Mouse (Mus musculus): ENCODE data around the gene Ubl3. TPM values are rescaled to one million over a fixed set of nuclear protein-coding genes. Genes with fewer than 3 reads are reported as not detected.

The Ubl3 gene
- polyA plus RNA-seq, 1 experiment, result 44.5 TPM

DNA sequence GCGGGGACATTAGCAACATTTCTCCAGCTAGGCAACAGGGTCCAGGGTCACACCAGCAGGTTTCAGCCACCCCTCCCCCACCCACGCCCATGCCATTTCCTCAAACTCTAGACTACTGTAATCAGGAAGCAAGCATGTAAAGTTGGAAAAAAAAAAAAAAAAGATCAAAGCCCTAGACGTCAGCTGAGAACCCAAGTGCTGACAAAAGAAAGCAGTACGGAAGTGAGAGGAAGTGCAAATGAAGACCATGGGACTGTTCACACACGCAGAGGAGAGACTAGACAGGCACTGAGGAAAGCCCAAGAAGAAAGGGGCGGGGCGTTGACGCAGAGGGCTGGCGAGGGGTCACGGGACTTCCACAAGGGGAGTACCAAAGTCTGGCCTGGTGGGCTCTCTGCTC, 57.4 kb downstream of the Ubl3 start:
- DNase-seq (ENCODE audit: low read depth), result peak; percentile 20
- TF ChIP-seq CTCF (IDR thresholded peaks at IDR 0.05; ENCODE audit: borderline replicate concordance, extremely low read depth, insufficient read depth, insufficient read length), result no peak
- TF ChIP-seq POLR2A (IDR thresholded peaks at IDR 0.05; ENCODE audit: borderline replicate concordance, extremely low read depth, insufficient read depth, insufficient read length, poor library complexity, severe bottlenecking), result no peak

DNA sequence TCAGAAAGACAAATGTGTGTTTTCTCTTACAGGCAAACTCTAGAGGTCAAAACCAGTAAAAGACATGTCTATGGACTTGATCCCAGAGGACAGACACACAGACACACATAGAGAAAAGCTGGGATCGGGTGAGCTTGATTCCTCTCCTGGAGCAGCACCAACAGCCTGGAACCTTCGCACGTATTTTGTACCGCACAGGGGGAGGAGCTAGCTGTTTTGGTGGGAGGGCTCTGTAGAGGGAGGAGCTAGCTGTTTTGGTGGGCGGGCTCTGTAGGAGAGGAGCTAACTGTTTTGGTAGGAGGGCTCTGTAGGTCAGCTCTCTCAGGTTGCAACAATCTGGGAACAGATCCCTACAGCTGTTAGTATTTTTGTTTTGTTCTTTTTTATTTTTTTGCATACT, 58.3 kb downstream of the Ubl3 start:
- DNase-seq (ENCODE audit: low read depth), result no peak
- TF ChIP-seq CTCF (IDR thresholded peaks at IDR 0.05; ENCODE audit: borderline replicate concordance, extremely low read depth, insufficient read depth, insufficient read length) (no peak), POLR2A (IDR thresholded peaks at IDR 0.05; ENCODE audit: borderline replicate concordance, extremely low read depth, insufficient read depth, insufficient read length, poor library complexity, severe bottlenecking) (no peak)

DNA sequence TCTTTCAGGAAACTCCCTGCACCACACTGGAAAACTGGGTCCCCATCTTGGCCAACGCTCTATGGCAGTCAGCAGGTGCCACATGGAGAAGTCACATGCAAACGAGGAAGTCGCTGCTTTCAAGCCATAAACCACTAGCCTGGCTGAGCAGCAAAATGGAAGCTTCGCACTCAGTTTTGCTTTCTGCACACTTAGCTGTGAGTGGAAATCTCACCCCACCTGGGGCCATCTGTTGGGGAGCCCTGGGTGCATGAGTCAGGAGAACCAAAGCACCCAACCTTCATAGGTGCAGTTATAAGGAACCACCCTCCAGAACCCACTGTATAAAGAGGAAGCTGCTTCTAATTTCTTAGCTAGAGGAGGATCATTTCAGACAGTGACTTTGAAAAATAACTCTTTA, 59.6 kb downstream of the Ubl3 start:
- DNase-seq (ENCODE audit: low read depth), result no peak
- TF ChIP-seq POLR2A (IDR thresholded peaks at IDR 0.05; ENCODE audit: borderline replicate concordance, extremely low read depth, insufficient read depth, insufficient read length, poor library complexity, severe bottlenecking), result no peak
- TF ChIP-seq CTCF (IDR thresholded peaks at IDR 0.05; ENCODE audit: borderline replicate concordance, extremely low read depth, insufficient read depth, insufficient read length), result no peak

DNA sequence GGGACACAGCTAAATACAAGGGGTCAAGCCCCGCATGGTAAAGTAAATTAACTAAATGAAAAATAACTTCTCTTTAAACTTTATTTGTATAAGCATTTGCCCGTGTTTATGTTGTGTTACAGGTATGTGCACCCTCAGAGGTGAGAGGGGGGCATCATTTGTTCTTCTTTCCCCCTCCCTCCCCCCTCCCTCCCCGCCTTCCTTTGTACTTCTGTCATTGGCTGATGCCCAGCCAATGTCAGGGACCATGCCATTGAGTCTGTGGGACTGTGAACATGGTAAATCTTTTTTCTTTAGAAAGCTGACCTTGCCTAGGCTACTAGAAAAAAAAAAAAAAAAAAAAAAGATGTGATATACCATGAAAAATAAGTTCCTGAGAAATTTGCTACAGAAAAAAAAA, 62.2 kb downstream of the Ubl3 start:
- TF ChIP-seq POLR2A (IDR thresholded peaks at IDR 0.05; ENCODE audit: borderline replicate concordance, extremely low read depth, insufficient read depth, insufficient read length, poor library complexity, severe bottlenecking) (no peak), CTCF (IDR thresholded peaks at IDR 0.05; ENCODE audit: borderline replicate concordance, extremely low read depth, insufficient read depth, insufficient read length) (no peak)

DNA sequence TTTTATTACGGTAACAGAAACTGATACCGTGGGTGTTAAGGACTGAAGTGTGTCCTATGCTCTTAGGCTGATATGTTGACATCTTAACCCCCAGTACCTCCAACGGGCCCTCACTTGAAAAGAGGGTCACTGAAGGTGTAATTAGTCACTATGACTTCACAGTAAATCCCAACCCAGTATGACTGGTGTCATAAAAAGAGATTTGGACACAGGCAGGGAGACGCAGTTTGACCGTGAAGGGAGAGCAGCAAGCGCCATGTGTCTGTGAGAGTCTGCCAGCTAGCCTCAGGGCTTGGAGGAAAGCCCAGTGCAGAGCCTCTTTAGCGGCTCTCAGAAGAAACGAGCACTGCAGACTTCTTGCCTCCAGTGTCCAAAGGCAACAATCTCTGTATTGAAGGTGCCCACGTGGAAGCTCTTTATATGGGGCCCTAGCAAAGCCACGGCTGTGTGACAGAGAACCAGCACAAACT, 62.8 kb downstream of the Ubl3 start:
- TF ChIP-seq POLR2A (IDR thresholded peaks at IDR 0.05; ENCODE audit: borderline replicate concordance, extremely low read depth, insufficient read depth, insufficient read length, poor library complexity, severe bottlenecking) (no peak), CTCF (IDR thresholded peaks at IDR 0.05; ENCODE audit: borderline replicate concordance, extremely low read depth, insufficient read depth, insufficient read length) (no peak)
- peak; percentile 91 for DNase-seq (ENCODE audit: low read depth)

More for the DNA sequence above, 62.2 kb downstream of the Ubl3 start:
- DNase-seq (ENCODE audit: low read depth), result no peak

DNA sequence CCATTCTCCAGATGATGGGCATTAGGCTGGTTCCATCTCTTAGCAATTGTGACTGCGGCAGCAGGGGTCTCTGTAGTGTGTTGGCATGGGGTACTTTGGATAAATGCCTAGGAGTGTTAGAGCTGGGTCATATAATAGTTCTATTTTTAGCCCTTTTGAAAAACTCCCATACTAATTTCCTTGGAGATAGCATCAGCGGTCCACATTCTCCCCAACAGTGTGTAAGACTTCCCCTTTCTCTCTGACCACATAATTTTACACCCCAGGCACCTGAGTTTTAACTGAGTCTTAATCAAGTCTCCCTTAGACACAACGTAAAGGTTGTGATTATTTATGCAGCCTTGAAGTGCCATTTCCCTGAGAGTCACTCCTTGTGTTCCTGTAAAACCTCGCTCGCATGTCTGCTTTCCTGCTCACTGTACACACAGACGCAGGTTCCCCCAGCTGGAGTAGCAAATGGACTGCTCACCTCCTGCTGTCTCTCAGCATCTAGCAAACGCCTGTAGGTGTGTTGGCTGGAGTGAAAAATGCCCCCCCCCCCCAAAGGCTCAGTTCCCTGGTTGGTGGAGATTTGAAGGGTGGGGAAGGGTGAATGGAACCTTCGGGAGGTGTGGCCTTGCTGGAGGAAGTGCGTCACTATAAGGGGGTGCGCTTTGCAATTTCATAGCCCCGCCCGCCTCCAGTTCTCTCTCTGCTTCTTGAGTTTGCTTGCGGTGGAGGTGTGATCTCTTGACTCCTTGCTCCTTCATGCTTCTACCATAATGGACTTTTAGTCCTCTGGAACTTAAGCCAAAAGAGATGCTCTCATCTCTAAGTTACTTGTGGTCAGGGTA, 63.5 kb downstream of the Ubl3 start:
- DNase-seq (ENCODE audit: low read depth), result peak; percentile 55
- TF ChIP-seq POLR2A (IDR thresholded peaks at IDR 0.05; ENCODE audit: borderline replicate concordance, extremely low read depth, insufficient read depth, insufficient read length, poor library complexity, severe bottlenecking) (no peak), CTCF (IDR thresholded peaks at IDR 0.05; ENCODE audit: borderline replicate concordance, extremely low read depth, insufficient read depth, insufficient read length) (no peak)

DNA sequence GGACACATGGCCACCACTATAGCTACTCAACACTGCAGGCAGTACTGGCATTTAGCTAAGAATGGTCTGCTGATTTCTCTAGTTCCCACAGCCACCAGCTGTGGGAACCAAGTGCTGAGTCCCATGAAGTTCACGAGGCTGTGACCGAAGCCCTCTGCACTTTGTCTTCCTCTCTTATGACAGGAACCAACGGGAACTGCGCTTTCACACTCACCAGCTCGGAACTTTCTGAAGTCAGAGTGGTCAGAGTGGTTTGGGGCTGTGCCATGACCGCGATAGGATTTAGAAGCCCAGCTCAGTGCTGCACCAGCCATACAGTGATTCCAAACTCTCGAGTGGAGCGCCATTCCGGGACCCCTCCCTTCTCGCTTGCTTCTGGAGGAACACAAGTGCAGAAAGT, 66.4 kb downstream of the Ubl3 start:
- TF ChIP-seq CTCF (IDR thresholded peaks at IDR 0.05; ENCODE audit: borderline replicate concordance, extremely low read depth, insufficient read depth, insufficient read length) (no peak), POLR2A (IDR thresholded peaks at IDR 0.05; ENCODE audit: borderline replicate concordance, extremely low read depth, insufficient read depth, insufficient read length, poor library complexity, severe bottlenecking) (no peak)
- no peak for DNase-seq (ENCODE audit: low read depth)

DNA sequence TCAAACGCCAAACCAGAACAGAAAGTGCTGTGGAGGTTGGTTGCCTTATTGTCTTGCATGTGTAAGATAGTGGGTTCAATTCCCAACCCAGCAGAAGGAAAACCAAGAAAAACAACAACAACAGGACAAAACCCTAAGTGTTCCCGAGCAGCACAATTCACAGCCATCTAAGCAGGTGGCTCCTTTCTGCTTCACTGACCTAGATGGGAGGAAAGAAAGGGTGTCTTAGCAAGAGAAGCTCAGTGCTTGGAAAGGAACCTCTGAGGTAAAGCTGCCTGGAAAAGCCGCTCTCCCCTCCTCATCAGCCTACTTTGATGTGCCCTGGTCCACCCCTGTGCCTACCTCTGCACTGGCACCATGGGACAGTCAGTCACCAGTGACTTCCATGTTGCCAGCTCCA, 70.8 kb downstream of the Ubl3 start:
- TF ChIP-seq CTCF (IDR thresholded peaks at IDR 0.05; ENCODE audit: borderline replicate concordance, extremely low read depth, insufficient read depth, insufficient read length), result no peak
- no peak for DNase-seq (ENCODE audit: low read depth)

DNA sequence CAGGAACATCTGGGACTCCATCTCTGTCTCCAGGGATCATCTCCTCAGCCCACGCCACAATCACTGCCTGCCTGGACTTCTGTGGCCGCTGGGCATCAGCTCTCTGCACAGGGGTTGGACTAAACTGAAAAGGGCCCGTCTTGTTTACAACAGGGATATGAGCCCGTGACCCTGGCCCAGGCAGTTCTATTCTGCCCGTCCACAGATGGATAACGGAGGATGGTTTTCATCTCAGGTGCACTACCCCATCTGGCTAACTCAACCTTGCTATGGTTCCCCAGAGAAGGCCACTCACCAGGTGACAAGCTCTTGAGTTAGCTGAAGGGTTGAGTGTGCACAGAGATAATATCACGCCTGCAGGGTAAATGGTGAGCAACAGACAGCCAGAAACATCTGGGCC, 78.2 kb downstream of the Ubl3 start:
- TF ChIP-seq POLR2A (IDR thresholded peaks at IDR 0.05; ENCODE audit: borderline replicate concordance, extremely low read depth, insufficient read depth, insufficient read length, poor library complexity, severe bottlenecking) (no peak), CTCF (IDR thresholded peaks at IDR 0.05; ENCODE audit: borderline replicate concordance, extremely low read depth, insufficient read depth, insufficient read length) (no peak)
- no peak for DNase-seq (ENCODE audit: low read depth)

DNA sequence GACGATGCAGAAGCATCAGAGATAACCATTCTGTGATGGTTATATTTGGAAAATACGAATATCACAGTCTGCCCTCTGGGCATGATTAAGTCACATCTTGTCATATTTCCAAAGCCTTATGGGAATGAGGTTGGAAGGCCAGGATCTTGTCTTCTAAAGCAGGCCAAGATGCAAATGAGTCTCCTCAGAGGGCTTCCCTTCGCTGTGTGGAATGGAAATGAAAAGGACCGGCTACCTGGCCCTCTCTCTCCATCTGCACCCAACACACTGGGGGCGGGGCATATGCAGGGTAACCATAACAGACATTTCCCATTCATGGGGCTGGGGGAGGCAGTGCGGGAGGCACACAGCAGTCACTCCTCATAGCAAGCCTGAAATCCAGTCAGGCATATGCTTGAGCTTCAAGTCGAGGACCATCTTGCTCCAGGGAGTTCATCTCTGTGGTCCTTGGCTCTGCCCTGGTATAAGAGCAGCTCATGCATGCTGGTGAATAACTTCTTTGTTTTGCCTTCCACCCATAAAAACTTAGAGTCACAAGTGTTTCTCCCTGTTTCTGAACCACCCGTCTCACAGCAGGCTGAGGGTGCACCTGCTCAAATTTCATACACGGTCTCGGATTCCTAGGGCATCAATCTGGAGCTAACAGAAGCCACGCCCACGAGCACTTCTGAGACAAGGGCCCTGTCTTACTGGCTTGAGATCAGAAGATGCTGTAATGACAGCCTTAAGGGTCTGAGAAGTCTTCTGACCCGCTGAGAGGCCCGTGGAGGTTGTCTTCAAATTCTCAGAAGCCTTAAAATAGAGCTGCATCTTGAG, 83.8 kb downstream of the Ubl3 start:
- no peak for DNase-seq (ENCODE audit: low read depth)
- no peak for TF ChIP-seq CTCF (IDR thresholded peaks at IDR 0.05; ENCODE audit: borderline replicate concordance, extremely low read depth, insufficient read depth, insufficient read length)
- no peak for TF ChIP-seq POLR2A (IDR thresholded peaks at IDR 0.05; ENCODE audit: borderline replicate concordance, extremely low read depth, insufficient read depth, insufficient read length, poor library complexity, severe bottlenecking)

DNA sequence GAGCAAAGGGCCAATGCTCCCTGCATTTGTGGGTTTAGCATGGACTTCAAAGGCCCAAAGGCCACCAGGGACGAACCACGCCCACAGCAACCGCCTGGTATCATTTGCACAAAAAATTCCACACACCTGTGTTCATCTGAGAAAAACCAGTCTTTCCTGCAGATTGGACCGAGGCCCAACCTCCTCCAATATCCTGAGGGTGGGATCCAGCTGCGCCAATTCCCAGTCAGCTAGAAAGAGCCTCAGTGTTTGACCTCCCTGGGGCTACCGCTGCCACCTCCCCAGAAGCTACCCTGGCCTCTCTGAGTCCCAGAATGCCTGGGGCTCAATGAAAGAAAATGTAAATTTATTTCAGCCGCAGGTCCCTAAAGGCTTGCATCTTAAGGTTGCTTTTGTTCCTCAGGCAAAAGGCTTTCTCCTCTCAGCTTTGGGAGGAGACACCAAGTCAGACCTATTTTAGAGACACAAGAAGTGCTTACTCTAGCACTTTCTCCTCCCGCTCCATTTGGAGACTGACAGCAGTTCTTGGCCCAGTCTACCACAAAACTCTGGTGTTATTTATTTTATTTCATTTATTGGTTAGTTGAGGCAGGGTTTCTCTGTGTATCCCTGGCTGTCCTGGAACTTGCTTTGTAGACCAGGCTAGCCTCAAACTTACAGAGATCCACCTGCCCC, 85.5 kb downstream of the Ubl3 start:
- no peak for TF ChIP-seq CTCF (IDR thresholded peaks at IDR 0.05; ENCODE audit: borderline replicate concordance, extremely low read depth, insufficient read depth, insufficient read length)
- no peak for DNase-seq (ENCODE audit: low read depth)
